Mouse (Mus musculus) neural tube, embryonic 11.5 days (tissue): ENCODE measurements around the gene C2cd4a. TPM values are rescaled to one million over a fixed set of nuclear protein-coding genes. Genes with fewer than 3 reads are reported as not detected.

Source experiments
- ATAC-seq: fragments of 200-750 bp; cut with Nextera tagmentation; 2 replicates; pipeline ENCODE4 v1.8.0; 2017; ENCODE audit warnings: moderate number of reproducible peaks, mild to moderate bottlenecking, moderate TSS enrichment, moderate library complexity; ENCODE audit not compliant: insufficient read depth, low FRiP score, low TSS enrichment
- DNase-seq: peaks from one replicate; pipeline ENCODE4 v3.0.0-alpha.2; 2015; ENCODE audit warnings: low spot score
- H3K27ac ChIP-seq: fragments of 300-500 bp; sonication (generic); 2 replicates; pipeline ENCODE4 v1.5.1; 2014; ENCODE audit warnings: low read depth, mild to moderate bottlenecking, low read length
- H3K27me3 ChIP-seq: fragments of 300-500 bp; sonication (generic); 2 replicates; pipeline ENCODE4 v1.6.1; 2014; ENCODE audit warnings: mild to moderate bottlenecking, low read length, mixed read lengths; ENCODE audit not compliant: control insufficient read depth, insufficient read depth
- H3K36me3 ChIP-seq: fragments of 300-500 bp; sonication (generic); 2 replicates; pipeline ENCODE4 v1.6.1; 2014; ENCODE audit warnings: mild to moderate bottlenecking, low read length, moderate library complexity, mixed read lengths; ENCODE audit not compliant: control insufficient read depth, insufficient read depth
- H3K4me1 ChIP-seq: fragments of 300-500 bp; sonication (generic); 2 replicates; pipeline ENCODE4 v1.6.1; 2014; ENCODE audit warnings: low read length, mixed read lengths; ENCODE audit not compliant: control insufficient read depth, insufficient read depth
- H3K4me2 ChIP-seq: fragments of 300-500 bp; sonication (generic); 2 replicates; pipeline ENCODE4 v1.6.1; 2014; ENCODE audit warnings: low read depth, mild to moderate bottlenecking, moderate library complexity
- H3K4me3 ChIP-seq: fragments of 300-500 bp; sonication (generic); 2 replicates; pipeline ENCODE4 v1.5.1; 2014; ENCODE audit warnings: low read depth, low read length
- H3K9ac ChIP-seq: fragments of 300-500 bp; sonication (generic); 2 replicates; pipeline ENCODE4 v1.6.1; 2014; ENCODE audit warnings: mild to moderate bottlenecking, low read length
- H3K9me3 ChIP-seq: fragments of 300-500 bp; sonication (generic); 2 replicates; pipeline ENCODE4 v1.6.1; 2016; ENCODE audit warnings: low read length; ENCODE audit not compliant: control insufficient read depth
- WGBS: fragments of 180-500 bp; shearing (Covaris S2); extraction: QIAGEN DNeasy Blood & Tissue Kit; methylation state at CpG from one replicate; pipeline ENCODE4 v1.1.7; 2014; 5-methylcytosine and 5-hydroxymethylcytosine counted together
- polyA plus RNA-seq: library from polyadenylated mRNA; unstranded; fragments of >200 nt; fragmentation: Nextera tagmentation; extraction: Ambion mirVana; gene quantifications from 2 replicates; pipeline ENCODE4 v1.2.1, GENCODE M21; 2014

Gene C2cd4a
- polyA plus RNA-seq, 1 experiment from 2014 or later, result not detected

- Histone ChIP-seq H3K27me3 (no peaks in the 10 kb centered on the region), H3K4me3 (no peak overlapping the region), H3K9ac (no peak overlapping the region), H3K4me1 (peaks cover 9% of the 10 kb centered on the region; the same call in 1 of the 2 replicates), H3K27ac (no peak overlapping the region), H3K9me3 (no peaks in the 10 kb centered on the region), H3K36me3 (no peaks in the 10 kb centered on the region), H3K4me2 (no peak overlapping the region)
- 23% methylated on average over 4 of the region's 4 CpGs for WGBS
- DNase-seq (no peak), ATAC-seq (no peak)
Observed at GRCm38 (mm10) chr9:67864011-67864410, 31.9 kb upstream of the C2cd4a start.

- no peaks in the 10 kb centered on the region for H3K36me3 ChIP-seq
- ATAC-seq (no peak), DNase-seq (no peak)
- no peak overlapping the region for H3K4me2 ChIP-seq
- H3K4me1 ChIP-seq, result peaks cover 9% of the 10 kb centered on the region; the same call in 1 of the 2 replicates
- 92% methylated on average over 5 of the region's 5 CpGs for WGBS
- no peak overlapping the region for H3K4me3 ChIP-seq
- no peak overlapping the region for H3K9ac ChIP-seq
- H3K27me3 ChIP-seq, result no peaks in the 10 kb centered on the region
- no peak overlapping the region for H3K27ac ChIP-seq
- H3K9me3 ChIP-seq, result no peaks in the 10 kb centered on the region
Observed at GRCm38 (mm10) chr9:67863332-67863731, 31.2 kb upstream of the C2cd4a start.

GRCm38 (mm10) chr9:67860273-67860672 lies 28.1 kb upstream of the C2cd4a start:
- DNase-seq, result no peak
- no peak overlapping the region for H3K9ac ChIP-seq
- H3K27me3 ChIP-seq, result no peaks in the 10 kb centered on the region
- no peak overlapping the region for H3K4me2 ChIP-seq
- ATAC-seq, result no peak
- H3K27ac ChIP-seq, result no peak overlapping the region
- H3K9me3 ChIP-seq, result no peaks in the 10 kb centered on the region
- 86% methylated on average over 2 of the region's 2 CpGs for WGBS
- H3K4me1 ChIP-seq, result 0 out of 2 replicates have a peak, but pooled peaks cover 3% of the 10 kb centered on the region
- no peak overlapping the region for H3K4me3 ChIP-seq
- no peaks in the 10 kb centered on the region for H3K36me3 ChIP-seq

GRCm38 (mm10) chr9:67851150-67851549 lies 19.0 kb upstream of the C2cd4a start:
- DNase-seq, result no peak
- ATAC-seq, result no peak

GRCm38 (mm10) chr9:67849846-67850245 lies 17.7 kb upstream of the C2cd4a start:
- WGBS, result 99% methylated on average over 3 of the region's 3 CpGs
- ATAC-seq (no peak), DNase-seq (no peak)
- Histone ChIP-seq H3K4me1 (no peaks in the 10 kb centered on the region), H3K9me3 (no peaks in the 10 kb centered on the region), H3K4me3 (no peak overlapping the region), H3K4me2 (no peak overlapping the region), H3K36me3 (no peaks in the 10 kb centered on the region), H3K27me3 (no peaks in the 10 kb centered on the region), H3K9ac (no peak overlapping the region), H3K27ac (no peak overlapping the region)

More at GRCm38 (mm10) chr9:67851150-67851549, 19.0 kb upstream of the C2cd4a start:
- H3K9me3 ChIP-seq, result no peaks in the 10 kb centered on the region
- H3K4me3 ChIP-seq, result no peak overlapping the region
- no peak overlapping the region for H3K4me2 ChIP-seq
- H3K36me3 ChIP-seq, result no peaks in the 10 kb centered on the region
- no peaks in the 10 kb centered on the region for H3K4me1 ChIP-seq
- H3K9ac ChIP-seq, result no peak overlapping the region
- no peak overlapping the region for H3K27ac ChIP-seq
- whole genome bisulfite sequencing, result 81% methylated on average over 4 of the region's 4 CpGs
- H3K27me3 ChIP-seq, result no peaks in the 10 kb centered on the region

GRCm38 (mm10) chr9:67849397-67849796 lies 17.3 kb upstream of the C2cd4a start:
- Histone ChIP-seq H3K9ac (no peak overlapping the region), H3K4me2 (no peak overlapping the region), H3K9me3 (no peaks in the 10 kb centered on the region), H3K27ac (no peak overlapping the region), H3K27me3 (no peaks in the 10 kb centered on the region), H3K4me1 (no peaks in the 10 kb centered on the region), H3K4me3 (no peak overlapping the region), H3K36me3 (no peaks in the 10 kb centered on the region)
- no peak for ATAC-seq
- DNase-seq, result no peak
- 86% methylated on average over 12 of the region's 12 CpGs for WGBS

- Histone ChIP-seq H3K36me3 (no peaks in the 10 kb centered on the region), H3K9me3 (no peaks in the 10 kb centered on the region), H3K4me3 (no peak overlapping the region), H3K4me1 (no peaks in the 10 kb centered on the region), H3K4me2 (no peak overlapping the region), H3K9ac (no peak overlapping the region), H3K27ac (no peak overlapping the region), H3K27me3 (no peaks in the 10 kb centered on the region)
- ATAC-seq (no peak), DNase-seq (no peak)
- WGBS, result 90% methylated on average over 3 of the region's 3 CpGs
Observed at GRCm38 (mm10) chr9:67847606-67848005, 15.5 kb upstream of the C2cd4a start.

GRCm38 (mm10) chr9:67846089-67846488 lies 14.0 kb upstream of the C2cd4a start:
- no peaks in the 10 kb centered on the region for H3K36me3 ChIP-seq
- no peak for DNase-seq
- H3K9ac ChIP-seq, result no peak overlapping the region
- no peak overlapping the region for H3K27ac ChIP-seq
- no peak overlapping the region for H3K4me3 ChIP-seq
- no peak for ATAC-seq
- H3K4me1 ChIP-seq, result no peaks in the 10 kb centered on the region
- no peaks in the 10 kb centered on the region for H3K9me3 ChIP-seq
- H3K27me3 ChIP-seq, result no peaks in the 10 kb centered on the region
- 93% methylated on average over 2 of the region's 2 CpGs for WGBS
- no peak overlapping the region for H3K4me2 ChIP-seq

- 86% methylated on average over 5 of the region's 5 CpGs for WGBS
- ATAC-seq, result no peak
- H3K36me3 ChIP-seq, result no peaks in the 10 kb centered on the region
- no peak overlapping the region for H3K4me2 ChIP-seq
- no peak for DNase-seq
- no peak overlapping the region for H3K4me3 ChIP-seq
- no peak overlapping the region for H3K9ac ChIP-seq
- H3K4me1 ChIP-seq, result peaks cover 4% of the 10 kb centered on the region; the same call in 1 of the 2 replicates
- H3K9me3 ChIP-seq, result no peaks in the 10 kb centered on the region
- H3K27me3 ChIP-seq, result no peaks in the 10 kb centered on the region
- no peak overlapping the region for H3K27ac ChIP-seq
Observed at GRCm38 (mm10) chr9:67845648-67846047, 13.5 kb upstream of the C2cd4a start.
